Mouse (Mus musculus) sigmoid colon, adult 10 weeks (tissue): Measurements from ENCODE around the gene Dmrta1. TPM values are rescaled to one million over a fixed set of nuclear protein-coding genes. Genes with fewer than 3 reads are reported as not detected.

Experiments used
- polyA plus RNA-seq: library from polyadenylated mRNA; stranded (reverse); fragments of 350-450 nt; fragmentation: Illumina TruSeq; extraction: RNeasy Lipid Tissue Mini Kit (QIAGEN cat#74804); gene quantifications from one replicate; pipeline ENCODE4 v1.2.3, GENCODE M21; 2014; ENCODE audit warnings: low read depth, low replicate concordance

The Dmrta1 gene
- 0.76 TPM for polyA plus RNA-seq

DNA sequence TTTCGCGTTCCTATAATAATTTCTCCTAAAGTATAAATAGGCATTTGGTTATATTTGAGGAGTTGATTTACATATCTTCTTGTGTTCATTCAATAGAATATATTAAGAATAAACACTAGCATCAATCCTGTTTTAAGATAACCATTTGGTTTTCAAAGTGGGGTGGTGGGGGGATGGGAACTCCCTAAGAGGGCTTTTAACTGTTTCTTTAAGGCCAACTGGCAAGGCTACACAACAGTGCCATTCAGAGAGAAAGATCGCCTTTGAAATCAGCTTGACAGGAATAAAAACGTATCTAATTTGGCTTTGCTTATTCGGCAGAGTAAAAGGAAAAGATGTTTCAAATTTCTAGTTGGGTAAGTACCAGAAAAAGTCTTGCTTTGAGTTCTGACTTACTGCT, at the start of gene Dmrta1:
Gene Dmrta1 (plus strand): TSS at position 242 of the 400 bp plus-strand sequence.

